Mouse (Mus musculus) c-Kit-positive CD71-positive TER-119-positive erythroid progenitor cells, embryonic 14.5 days (primary cell): Measurements from ENCODE around the gene Nfkbil1.
"Not testable (repeated sequence)": the region's sequence is repeated elsewhere in the genome, so short reads cannot be mapped to it uniquely, and the experiment has no call there.

ENCODE experiments used
- DNase-seq: peaks from one replicate; pipeline ENCODE4 v3.0.0-alpha.2; 2013; ENCODE audit warnings: low spot score

The Nfkbil1 gene

GRCm38 (mm10) chr17:35236996-35237395, 1.4 kb upstream of the Nfkbil1 start:
- DNase-seq, result no peak

- peak; percentile 93 for DNase-seq
These were observed 776 bp upstream of the Nfkbil1 start for GRCm38 (mm10) chr17:35236390-35236746.

GRCm38 (mm10) chr17:35234903-35235302, 689 bp downstream of the Nfkbil1 start:
- no peak for DNase-seq

GRCm38 (mm10) chr17:35234090-35234489, 1.5 kb downstream of the Nfkbil1 start:
- DNase-seq, result not testable (repeated sequence)

- no peak for DNase-seq
These were observed 2.2 kb downstream of the Nfkbil1 start, which contains the start of gene Atp6v1g2 for GRCm38 (mm10) chr17:35233114-35233980. Atp6v1g2 (plus strand) TSS chr17:35233660.

GRCm38 (mm10) chr17:35232659-35233058, 2.9 kb downstream of the Nfkbil1 start:
- no peak for DNase-seq

- peak; percentile 71 for DNase-seq
These were observed 3.5 kb downstream of the Nfkbil1 start for GRCm38 (mm10) chr17:35232043-35232442.

GRCm38 (mm10) chr17:35231022-35231421, 4.6 kb downstream of the Nfkbil1 start:
- DNase-seq, result no peak

GRCm38 (mm10) chr17:35226561-35227046, 9.0 kb downstream of the Nfkbil1 start:
- no peak for DNase-seq

- no peak for DNase-seq
These were observed 10.1 kb downstream of the Nfkbil1 start for GRCm38 (mm10) chr17:35225456-35225855.

GRCm38 (mm10) chr17:35224641-35225040, 11.0 kb downstream of the Nfkbil1 start:
- no peak for DNase-seq

- DNase-seq, result no peak
These were observed 13.3 kb downstream of the Nfkbil1 start for GRCm38 (mm10) chr17:35222299-35222698.

- no peak for DNase-seq
These were observed 15.2 kb downstream of the Nfkbil1 start, which contains the start of gene Gm16181 for GRCm38 (mm10) chr17:35220156-35220952. Gm16181 (plus strand) TSS chr17:35220834.

- DNase-seq, result no peak
These were observed 16.0 kb downstream of the Nfkbil1 start for GRCm38 (mm10) chr17:35219601-35220041.

GRCm38 (mm10) chr17:35218516-35219193, 16.9 kb downstream of the Nfkbil1 start:
- no peak for DNase-seq

- no peak for DNase-seq
These were observed 22.5 kb downstream of the Nfkbil1 start for GRCm38 (mm10) chr17:35213071-35213470.

GRCm38 (mm10) chr17:35210593-35210992, 25.0 kb downstream of the Nfkbil1 start:
- no peak for DNase-seq

- DNase-seq, result no peak
These were observed 25.6 kb downstream of the Nfkbil1 start for GRCm38 (mm10) chr17:35209785-35210535.

- no peak for DNase-seq
These were observed 30.2 kb downstream of the Nfkbil1 start for GRCm38 (mm10) chr17:35205380-35205769.

GRCm38 (mm10) chr17:35204494-35205379, 30.9 kb downstream of the Nfkbil1 start, which contains the start of gene Lta:
Lta (minus strand) TSS chr17:35205351.
- no peak for DNase-seq
